Mouse (Mus musculus): Measurements from ENCODE around the gene Agap3.
A peak's percentile ranks its signal among the peaks of the same experiment; 100 is the strongest.

Gene Agap3

GRCm38 (mm10) chr5:24428596-24428995, 23.4 kb upstream of the Agap3 start:
- no peak for DNase-seq (ENCODE audit: low spot score)

- DNase-seq (ENCODE audit: low spot score): no peak
Measured at GRCm38 (mm10) chr5:24433993-24434392, 18.0 kb upstream of the Agap3 start.

- no peak for DNase-seq (ENCODE audit: low spot score)
Measured at GRCm38 (mm10) chr5:24441187-24441586, 10.8 kb upstream of the Agap3 start.

GRCm38 (mm10) chr5:24442029-24442428, 9.9 kb upstream of the Agap3 start:
- no peak for DNase-seq (ENCODE audit: low spot score)

- DNase-seq (ENCODE audit: low spot score): no peak
Measured at GRCm38 (mm10) chr5:24443204-24443603, 8.8 kb upstream of the Agap3 start.

GRCm38 (mm10) chr5:24443927-24444326, 8.1 kb upstream of the Agap3 start:
- DNase-seq (ENCODE audit: low spot score): no peak

- DNase-seq (ENCODE audit: low spot score): peak; percentile 94
Measured at GRCm38 (mm10) chr5:24444746-24445427, 7.1 kb upstream of the Agap3 start, which contains the start of gene Fastk. Gene Fastk (minus strand): TSS chr5:24445287.

- no peak for DNase-seq (ENCODE audit: low spot score)
Measured at GRCm38 (mm10) chr5:24445428-24446080, 6.4 kb upstream of the Agap3 start.

- DNase-seq (ENCODE audit: low spot score): no peak
Measured at GRCm38 (mm10) chr5:24446630-24447029, 5.3 kb upstream of the Agap3 start.

- peak; percentile 81 for DNase-seq (ENCODE audit: low spot score)
Measured at GRCm38 (mm10) chr5:24447624-24448298, 4.2 kb upstream of the Agap3 start, which contains the start of gene Tmub1. Gene Tmub1 (minus strand): TSS chr5:24447854.

GRCm38 (mm10) chr5:24451264-24452029, 530 bp upstream of the Agap3 start:
- peak; percentile 91 for DNase-seq (ENCODE audit: low spot score)

GRCm38 (mm10) chr5:24452691-24453233, 785 bp downstream of the Agap3 start:
- DNase-seq (ENCODE audit: low spot score): peak; percentile 56

GRCm38 (mm10) chr5:24453283-24453984, 1.5 kb downstream of the Agap3 start:
- DNase-seq (ENCODE audit: low spot score): no peak

- no peak for DNase-seq (ENCODE audit: low spot score)
Measured at GRCm38 (mm10) chr5:24453985-24454303, 2.0 kb downstream of the Agap3 start.

- DNase-seq (ENCODE audit: low spot score): no peak
Measured at GRCm38 (mm10) chr5:24455076-24455475, 3.1 kb downstream of the Agap3 start.

GRCm38 (mm10) chr5:24455613-24456012, 3.6 kb downstream of the Agap3 start:
- no peak for DNase-seq (ENCODE audit: low spot score)

GRCm38 (mm10) chr5:24466762-24467161, 14.8 kb downstream of the Agap3 start:
- DNase-seq (ENCODE audit: low spot score): no peak

GRCm38 (mm10) chr5:24470600-24470999, 18.6 kb downstream of the Agap3 start:
- peak; percentile 64 for DNase-seq (ENCODE audit: low spot score)

- no peak for DNase-seq (ENCODE audit: low spot score)
Measured at GRCm38 (mm10) chr5:24472884-24473619, 21.1 kb downstream of the Agap3 start.

GRCm38 (mm10) chr5:24474025-24474722, 22.2 kb downstream of the Agap3 start:
- DNase-seq (ENCODE audit: low spot score): peak; percentile 42
